Mouse (Mus musculus) hindbrain, embryonic 10.5 days (tissue): ENCODE measurements around the gene Gmps. TPM values are rescaled to one million over a fixed set of nuclear protein-coding genes. Genes with fewer than 3 reads are reported as not detected.

ENCODE experiments used
- DNase-seq: peaks from one replicate; pipeline ENCODE4 v3.0.0-alpha.2; 2017; ENCODE audit warnings: low spot score
- H3K27ac ChIP-seq: fragments of 300-500 bp; sonication (generic); 2 replicates; pipeline ENCODE4 v1.5.1; 2016; ENCODE audit warnings: mild to moderate bottlenecking, moderate library complexity
- H3K27me3 ChIP-seq: fragments of 300-500 bp; sonication (generic); 2 replicates; pipeline ENCODE4 v1.6.1; 2016; ENCODE audit warnings: mild to moderate bottlenecking; ENCODE audit not compliant: poor library complexity, insufficient read depth, severe bottlenecking
- H3K36me3 ChIP-seq: fragments of 300-500 bp; sonication (generic); 2 replicates; pipeline ENCODE4 v1.6.1; 2016; ENCODE audit warnings: mild to moderate bottlenecking, moderate library complexity
- H3K4me1 ChIP-seq: fragments of 300-500 bp; sonication (generic); replicated peaks from 2 replicates; pipeline ENCODE4 v1.6.1; 2016; ENCODE audit warnings: mild to moderate bottlenecking
- H3K4me3 ChIP-seq: fragments of 300-500 bp; sonication (generic); 2 replicates; pipeline ENCODE4 v1.5.1; 2016; ENCODE audit warnings: mild to moderate bottlenecking, moderate library complexity
- H3K9me3 ChIP-seq: fragments of 300-500 bp; sonication (generic); 2 replicates; pipeline ENCODE4 v1.6.1; 2016; ENCODE audit warnings: mild to moderate bottlenecking, moderate library complexity
- WGBS: fragments of 180-500 bp; shearing (Covaris S2); methylation state at CpG from one replicate; pipeline ENCODE4 v1.1.7; 2016; 5-methylcytosine and 5-hydroxymethylcytosine counted together
- polyA plus RNA-seq: library from polyadenylated mRNA; unstranded; fragments of >200 nt; fragmentation: Nextera tagmentation; extraction: Ambion mirVana; gene quantifications from 2 replicates; pipeline ENCODE4 v1.2.1, GENCODE M21; 2016

Gene Gmps
- polyA plus RNA-seq, 1 experiment from 2014 or later: 58.2 TPM

DNA sequence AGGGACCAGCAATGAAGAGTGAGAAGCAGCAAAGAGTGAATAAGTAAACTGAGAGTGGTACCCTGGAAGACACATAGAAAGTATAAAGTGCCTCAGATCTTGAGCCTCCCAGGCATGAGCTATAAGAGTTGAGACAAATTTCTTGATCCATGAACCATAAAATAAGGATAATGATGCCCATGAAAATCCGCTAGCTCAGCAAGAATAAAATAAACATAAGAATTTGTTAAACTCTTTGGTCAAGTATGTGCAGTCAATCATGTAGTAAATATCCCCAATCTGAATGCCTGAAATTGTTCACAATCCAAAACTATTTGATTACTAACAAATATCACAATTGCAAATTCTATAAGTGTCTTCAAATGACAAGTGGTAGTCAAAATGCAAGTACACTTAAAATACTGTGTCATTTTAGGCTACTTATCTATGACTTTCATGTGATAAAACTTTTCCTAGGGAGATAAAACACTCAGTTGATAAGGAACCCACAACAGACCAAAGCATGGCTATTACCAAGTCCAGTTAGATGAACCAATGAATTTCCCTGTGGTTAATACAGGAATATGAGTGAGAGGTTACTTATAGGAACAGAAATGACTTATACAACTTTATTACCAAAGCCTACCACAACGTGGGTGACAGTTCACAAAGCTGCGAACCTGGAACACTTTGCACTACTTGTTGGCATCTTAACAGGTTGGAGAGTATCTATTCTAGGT, 13.0 kb downstream of the Gmps start:
- Histone ChIP-seq H3K27me3 (no peaks in the 10 kb centered on the region), H3K27ac (no peak overlapping the region), H3K4me1 (no peaks in the 10 kb centered on the region), H3K36me3 (peaks cover 96% of the 10 kb centered on the region), H3K4me3 (no peak overlapping the region), H3K9me3 (no peaks in the 10 kb centered on the region)
- no peak for DNase-seq
- 90% methylated on average over 3 of the region's 3 CpGs for WGBS

DNA sequence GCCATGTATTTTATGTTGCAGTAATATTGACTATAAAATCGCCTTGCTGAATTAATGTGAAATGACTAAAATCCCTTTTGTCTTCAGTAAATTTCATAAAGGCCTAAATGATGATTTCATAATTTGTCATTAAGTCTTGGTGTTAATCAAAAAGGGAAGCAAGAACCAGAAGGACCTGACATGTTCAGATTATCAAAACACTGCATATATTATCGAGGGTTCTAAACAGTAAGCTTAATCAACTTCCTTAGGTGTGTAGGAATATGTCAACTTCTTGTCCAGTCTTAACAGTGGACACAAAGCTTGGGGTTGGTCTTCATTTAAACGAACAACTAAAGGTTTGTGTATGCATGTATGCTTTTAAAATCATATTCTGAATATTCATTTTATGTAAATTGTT, 45.5 kb downstream of the Gmps start:
- 97% methylated on average over 3 of the region's 3 CpGs for WGBS
- Histone ChIP-seq H3K4me1 (no peaks in the 10 kb centered on the region), H3K9me3 (no peaks in the 10 kb centered on the region), H3K36me3 (peaks cover 58% of the 10 kb centered on the region), H3K4me3 (no peak overlapping the region), H3K27ac (no peak overlapping the region), H3K27me3 (no peaks in the 10 kb centered on the region)
- no peak for DNase-seq

DNA sequence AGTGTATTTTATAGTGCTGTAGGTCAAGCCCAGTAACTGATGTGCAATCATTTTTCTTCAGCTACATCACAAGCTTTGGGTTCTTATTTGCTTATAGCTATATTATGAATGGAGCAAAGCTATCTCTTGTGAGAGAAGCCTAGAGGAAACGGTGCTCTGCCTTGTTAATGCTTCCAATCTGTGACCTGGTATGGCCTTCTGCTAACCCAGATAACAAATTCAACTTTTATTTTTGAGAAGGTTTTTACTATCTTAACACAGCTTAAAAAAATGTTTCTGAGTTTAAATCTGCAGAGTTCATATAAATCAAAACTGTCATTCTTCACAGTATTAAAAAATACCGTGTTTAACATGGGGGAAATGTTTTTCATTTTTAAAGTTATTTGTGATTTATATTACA, 46.0 kb downstream of the Gmps start:
- no peaks in the 10 kb centered on the region for H3K27me3 ChIP-seq
- DNase-seq: no peak
- H3K4me1 ChIP-seq: no peaks in the 10 kb centered on the region
- H3K9me3 ChIP-seq: no peaks in the 10 kb centered on the region
- H3K4me3 ChIP-seq: no peak overlapping the region
- WGBS: 92% methylated on average over 2 of the region's 2 CpGs
- H3K36me3 ChIP-seq: peaks cover 54% of the 10 kb centered on the region
- H3K27ac ChIP-seq: no peak overlapping the region

DNA sequence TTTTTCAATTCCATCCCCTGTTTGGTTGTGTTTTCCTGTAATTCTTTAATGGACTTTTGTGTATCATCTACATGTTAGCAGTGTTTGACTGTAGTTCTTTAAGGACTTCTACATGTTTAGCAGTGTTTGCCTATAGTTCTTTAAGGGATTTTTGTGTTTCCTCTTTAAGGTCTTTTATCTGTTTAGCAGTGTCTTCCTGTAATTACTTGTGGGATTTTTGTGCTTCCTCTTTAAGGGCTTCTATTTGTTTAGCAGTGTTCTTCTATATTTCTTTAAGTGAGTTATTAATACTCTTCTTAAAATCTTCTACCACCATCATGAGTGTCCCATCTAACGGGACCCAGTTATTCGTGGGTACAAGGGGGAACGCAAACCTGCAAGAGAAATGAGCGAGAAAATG, 53.9 kb downstream of the Gmps start:
- WGBS: 98% methylated on average over 4 of the region's 4 CpGs
- no peak overlapping the region for H3K4me3 ChIP-seq
- H3K27me3 ChIP-seq: no peaks in the 10 kb centered on the region
- peaks cover 7% of the 10 kb centered on the region; the same call in 1 of the 2 replicates for H3K36me3 ChIP-seq
- no peak for DNase-seq
- no peaks in the 10 kb centered on the region for H3K4me1 ChIP-seq
- peaks cover 3% of the 10 kb centered on the region; the same call in 1 of the 2 replicates for H3K9me3 ChIP-seq
- H3K27ac ChIP-seq: no peak overlapping the region

DNA sequence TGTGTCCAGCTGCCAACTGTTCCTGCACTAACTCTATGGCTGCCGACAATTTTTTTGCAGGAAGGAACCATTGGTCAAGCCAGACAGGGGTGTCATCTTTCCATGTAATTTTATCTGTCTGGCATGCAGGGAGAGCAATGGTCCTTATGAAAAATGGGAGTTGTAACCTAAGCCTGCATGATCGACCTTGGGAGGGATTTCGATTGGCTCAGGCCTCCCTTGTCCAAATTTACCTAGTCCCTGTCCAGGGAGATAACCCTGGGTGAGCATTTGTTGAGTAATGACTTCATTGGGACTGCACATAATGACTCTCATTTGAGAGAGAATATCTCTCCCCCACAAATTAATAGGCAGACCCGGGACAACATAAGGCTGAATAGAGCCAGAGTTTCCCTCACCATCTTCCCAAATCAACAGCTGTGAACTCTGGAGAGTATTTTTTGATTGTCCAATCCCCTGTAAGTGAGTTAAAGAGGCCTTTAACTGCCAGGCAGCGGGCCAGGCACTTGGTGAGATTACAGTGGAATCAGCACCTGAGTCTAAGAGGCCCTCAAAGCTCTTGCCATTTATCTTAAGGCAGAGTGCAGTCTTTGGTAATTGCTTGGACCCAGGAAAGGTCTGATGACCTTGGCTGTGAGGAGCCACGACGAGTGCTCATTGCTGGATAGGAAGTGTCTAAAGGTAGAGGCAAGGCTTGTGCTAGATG, 62.4 kb downstream of the Gmps start:
- H3K36me3 ChIP-seq: no peaks in the 10 kb centered on the region
- DNase-seq: no peak
- 84% methylated on average over 7 of the region's 7 CpGs for WGBS
- H3K9me3 ChIP-seq: no peaks in the 10 kb centered on the region
- H3K27ac ChIP-seq: no peak overlapping the region
- 0 out of 2 replicates have a peak, but pooled peaks cover 4% of the 10 kb centered on the region for H3K4me1 ChIP-seq
- no peak overlapping the region for H3K4me3 ChIP-seq
- H3K27me3 ChIP-seq: no peaks in the 10 kb centered on the region

DNA sequence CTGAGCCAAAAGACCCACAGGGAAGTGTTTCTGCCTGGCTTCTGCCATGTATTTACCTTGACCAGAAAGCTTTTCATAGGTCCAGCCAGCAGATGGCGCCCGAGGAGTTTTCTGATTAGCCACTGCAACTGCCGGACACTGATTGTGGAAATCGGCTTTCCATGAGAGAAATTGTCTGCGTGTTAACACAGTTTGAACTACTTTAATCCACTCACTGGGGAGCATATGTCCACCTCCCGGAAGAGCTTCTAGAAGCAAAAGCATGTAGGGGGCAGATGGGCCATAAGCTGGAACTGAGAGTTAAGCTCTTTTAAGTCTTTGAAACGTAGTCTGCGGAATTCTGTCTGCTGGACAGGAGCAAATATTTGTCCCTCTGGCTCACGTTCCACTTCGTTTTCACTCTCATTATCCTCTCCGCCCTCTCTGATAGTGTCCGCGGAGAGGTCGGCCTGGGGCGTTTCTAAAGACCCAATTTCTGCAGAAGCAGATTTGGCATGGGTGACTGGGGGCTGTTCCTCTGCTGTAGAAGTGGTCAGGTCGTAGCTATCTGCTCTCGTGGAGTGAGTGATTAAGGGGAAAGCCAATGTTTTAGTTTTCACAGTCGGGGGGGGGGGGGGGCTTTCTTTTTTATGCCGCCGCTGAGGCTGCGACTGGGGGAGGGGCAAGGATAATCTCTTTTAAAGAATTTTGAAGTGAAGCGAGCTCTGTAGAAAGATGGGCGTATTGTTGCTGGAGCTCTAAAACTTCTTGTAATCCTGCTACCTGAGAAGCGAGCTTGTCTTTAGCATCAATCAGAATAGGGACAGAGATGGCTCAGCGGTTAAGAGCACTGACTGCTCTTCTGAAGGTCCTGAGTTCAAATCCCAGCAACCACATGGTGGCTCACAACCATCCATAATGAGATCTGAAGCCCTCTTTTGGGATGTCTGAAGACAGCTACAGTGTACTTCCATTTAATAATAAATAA, 64.2 kb downstream of the Gmps start:
- Histone ChIP-seq H3K4me1 (0 out of 2 replicates have a peak, but pooled peaks cover 4% of the 10 kb centered on the region), H3K27me3 (no peaks in the 10 kb centered on the region), H3K27ac (peak overlapping the region; percentile 69), H3K9me3 (no peaks in the 10 kb centered on the region), H3K4me3 (peak overlapping the region; percentile 51), H3K36me3 (no peaks in the 10 kb centered on the region)
- DNase-seq: peak; percentile 90
- WGBS: 13% methylated on average over 25 of the region's 25 CpGs

Other genes with a start within 250 kb of the Gmps start
- gene Plch1, start 76.6 kb upstream of the Gmps start, polyA plus RNA-seq: 28.4 and 32.4 TPM in 2 replicates
- gene E130311K13Rik, start 46.6 kb upstream of the Gmps start, polyA plus RNA-seq: 2.8 and 3.2 TPM in 2 replicates
- gene Slc33a1, start 11.3 kb upstream of the Gmps start, polyA plus RNA-seq: 9.5 and 11.2 TPM in 2 replicates
- not detected in 2 replicates for gene Vmn2r1, start 105.4 kb downstream of the Gmps start, polyA plus RNA-seq
- 0.04 TPM in 1 of 2 replicates, not detected in the other for gene Vmn2r2, start 165.8 kb downstream of the Gmps start, polyA plus RNA-seq